Mouse (Mus musculus): ENCODE measurements at regions not wholly inside any gene's neighbourhood (a gene's known extent, or its start where the extent isn't known, plus 50 kb on each side); places are given as distances from the start of the nearest gene placed in this dataset.

DNA sequence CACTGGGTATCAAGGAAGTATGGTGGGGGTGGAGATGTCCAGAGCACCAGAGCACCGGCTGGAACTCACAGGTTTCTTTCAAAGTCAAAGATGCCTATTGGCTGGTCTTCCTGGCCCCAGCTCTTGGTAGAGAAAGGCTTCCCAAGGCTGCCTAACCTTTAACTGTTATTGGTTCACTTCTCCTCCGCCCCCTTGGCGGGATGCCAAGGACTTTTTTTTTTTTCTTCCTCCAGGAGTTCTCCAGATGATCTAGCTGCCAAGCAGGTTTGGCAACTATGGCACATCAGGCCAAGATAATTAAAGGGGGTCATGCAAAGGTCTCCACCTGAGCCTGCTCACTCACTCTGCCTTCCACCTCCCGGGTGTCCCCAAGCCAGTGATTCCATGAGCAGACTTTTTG lies 67.5 kb downstream of the Sc5d start:
- peak; percentile 93 for DNase-seq (ENCODE audit: low read depth, low spot score)

DNA sequence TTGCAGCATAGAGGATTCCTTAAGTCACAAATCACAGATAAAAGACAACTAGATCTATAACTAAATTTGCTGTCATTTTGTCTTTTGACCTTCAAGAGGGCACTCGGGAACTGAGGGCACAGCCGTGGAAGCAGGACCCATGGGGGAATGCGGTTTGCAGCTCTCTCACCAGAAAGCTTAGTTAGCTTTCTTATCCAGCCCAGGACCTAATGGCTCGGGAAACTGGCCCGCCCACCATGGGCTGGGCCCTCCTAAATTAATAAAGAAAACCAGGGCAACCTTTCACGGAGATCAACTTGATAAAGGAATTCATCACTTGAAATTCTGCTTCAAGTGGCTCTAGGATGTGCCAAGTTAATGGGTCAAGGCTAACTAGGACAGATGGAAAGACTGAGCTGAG lies 67.9 kb downstream of the Sc5d start:
- no peak for DNase-seq (ENCODE audit: low read depth, low spot score)

DNA sequence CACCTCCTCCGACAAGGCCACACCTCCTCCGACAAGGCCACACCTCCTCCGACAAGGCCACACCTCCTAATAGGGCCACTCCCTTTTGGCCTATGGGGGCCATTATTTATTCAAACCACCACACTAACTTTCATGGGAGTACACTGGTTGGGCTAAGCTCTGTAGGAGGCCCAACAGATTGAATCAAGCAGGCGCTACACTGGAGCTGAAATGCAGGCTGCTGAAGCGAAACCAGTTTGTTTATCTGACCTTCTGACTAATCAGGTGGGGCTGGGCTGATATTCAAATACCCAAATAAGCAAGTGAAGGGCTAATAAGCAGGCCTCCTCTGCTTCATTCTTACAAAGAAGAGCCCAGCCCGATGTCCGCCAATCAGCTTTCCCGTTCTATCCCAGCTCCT lies 68.4 kb downstream of the Sc5d start:
- DNase-seq (ENCODE audit: low read depth, low spot score) = peak; percentile 83

DNA sequence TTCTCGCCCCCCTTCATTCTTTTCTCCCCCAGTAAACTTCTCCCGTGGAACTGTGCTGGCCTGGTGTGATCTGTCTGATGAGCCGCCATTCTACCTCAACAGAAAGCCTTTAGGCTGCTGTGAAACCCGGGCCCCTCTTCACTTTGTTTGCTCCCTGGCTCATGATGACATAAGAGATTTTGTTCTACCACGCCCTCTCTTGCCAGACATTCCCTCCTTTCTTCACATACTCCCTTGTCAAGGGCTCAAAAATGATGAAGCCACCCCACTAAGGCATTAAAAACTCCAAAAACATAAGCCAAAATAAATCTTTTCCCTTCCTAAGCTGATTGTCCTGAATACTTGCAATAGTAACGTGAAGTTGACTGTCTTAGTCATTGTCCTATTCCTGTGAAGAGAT lies 69.1 kb downstream of the Sc5d start:
- peak; percentile 29 for DNase-seq (ENCODE audit: low read depth, low spot score)

DNA sequence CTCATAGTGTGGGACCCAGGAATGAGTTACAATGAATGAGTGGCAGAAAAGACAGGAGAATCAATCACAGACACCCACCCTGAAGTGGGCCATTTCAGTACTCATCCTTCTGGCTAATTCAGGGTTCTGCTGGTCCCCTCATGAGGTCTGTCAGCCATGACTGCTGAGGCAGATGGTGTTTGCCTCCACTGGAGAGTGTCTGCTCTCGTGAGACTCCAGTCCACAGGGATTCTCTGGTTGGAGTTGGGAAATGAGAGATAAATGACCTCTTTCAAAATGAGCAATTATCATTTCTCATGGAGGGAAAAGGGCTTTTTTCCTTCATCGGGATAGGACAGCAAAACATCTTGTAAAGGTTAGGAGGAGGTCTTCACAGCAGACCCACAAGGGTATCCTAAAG lies 69.9 kb downstream of the Sc5d start:
- no peak for DNase-seq (ENCODE audit: low read depth, low spot score)

DNA sequence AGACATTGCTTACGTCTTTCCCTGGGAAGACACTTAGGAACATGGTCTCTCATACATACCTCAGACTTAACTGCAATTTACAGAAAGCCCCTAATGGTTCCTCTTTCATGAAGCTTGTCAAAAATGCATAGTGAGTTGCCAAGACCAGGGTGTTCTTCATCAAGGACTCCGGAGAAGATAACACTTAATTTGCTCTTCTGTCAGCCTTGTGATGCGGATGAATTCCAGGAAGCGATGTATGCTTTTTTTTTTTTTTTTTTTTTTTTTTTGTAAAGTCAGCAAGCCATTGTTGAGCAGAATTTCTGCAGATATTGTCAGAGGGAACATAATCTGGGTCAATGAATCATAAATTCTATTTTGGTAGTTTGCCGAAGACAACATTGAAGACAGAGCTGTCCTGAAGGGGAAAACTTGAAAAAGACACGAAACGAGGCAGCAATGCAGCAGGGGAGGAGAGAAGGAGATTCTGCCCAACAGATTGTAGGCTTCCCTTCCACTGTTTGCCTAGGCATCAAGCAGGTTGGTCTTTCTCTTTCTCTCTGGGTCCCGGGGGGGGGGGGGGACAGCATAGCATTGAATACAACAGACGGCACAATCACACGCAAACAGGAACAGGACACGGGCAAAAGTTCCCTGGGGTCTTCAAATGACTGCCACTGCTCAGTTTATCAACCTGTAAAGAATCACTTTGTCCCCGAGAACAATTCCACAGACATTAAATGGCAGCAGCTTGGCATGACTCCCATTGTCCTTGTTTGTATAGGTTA lies 69.1 kb upstream of the Sorl1 start:
- no peak for DNase-seq (ENCODE audit: low read depth, low spot score)

DNA sequence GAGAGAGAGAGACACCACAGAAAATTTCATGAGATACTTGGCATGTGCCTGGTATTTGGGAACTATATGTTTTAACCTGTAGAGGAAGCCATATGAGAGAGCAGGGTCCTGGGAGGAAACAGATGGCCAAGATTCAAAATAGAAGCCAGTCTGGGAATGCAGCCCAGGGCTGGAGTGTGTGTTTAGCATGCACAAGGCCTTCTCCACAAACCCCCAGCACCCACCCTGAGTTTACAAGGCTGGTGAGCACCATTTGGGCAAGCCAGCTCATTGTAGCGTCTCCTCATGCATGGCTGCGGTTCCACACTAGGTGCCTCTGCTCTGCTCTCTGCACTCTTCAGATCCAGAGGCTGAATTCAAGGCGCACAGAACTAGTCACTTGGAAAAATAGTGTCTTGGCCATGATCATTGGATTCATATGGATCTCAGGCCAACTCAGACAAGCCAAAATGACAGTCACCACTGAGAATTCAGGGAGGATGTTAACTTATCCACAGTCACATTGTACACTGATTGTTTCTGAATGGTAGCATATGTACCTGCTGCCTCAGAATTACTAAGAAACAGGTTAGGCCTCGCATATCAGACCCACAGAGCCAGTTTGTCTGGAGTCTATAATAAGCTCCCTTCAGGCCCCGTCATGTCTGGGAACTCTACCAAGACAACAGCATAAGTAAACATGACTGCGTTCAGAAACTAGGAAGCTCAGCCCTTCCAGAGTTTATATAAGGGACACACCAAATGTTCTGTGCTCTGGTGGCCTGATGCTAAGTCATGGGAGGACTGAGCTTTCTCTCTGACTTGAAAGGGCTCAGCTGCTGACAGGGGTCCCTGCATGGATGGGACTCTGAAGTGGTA lies 63.5 kb upstream of the Sorl1 start:
- no peak for DNase-seq (ENCODE audit: low read depth, low spot score)

DNA sequence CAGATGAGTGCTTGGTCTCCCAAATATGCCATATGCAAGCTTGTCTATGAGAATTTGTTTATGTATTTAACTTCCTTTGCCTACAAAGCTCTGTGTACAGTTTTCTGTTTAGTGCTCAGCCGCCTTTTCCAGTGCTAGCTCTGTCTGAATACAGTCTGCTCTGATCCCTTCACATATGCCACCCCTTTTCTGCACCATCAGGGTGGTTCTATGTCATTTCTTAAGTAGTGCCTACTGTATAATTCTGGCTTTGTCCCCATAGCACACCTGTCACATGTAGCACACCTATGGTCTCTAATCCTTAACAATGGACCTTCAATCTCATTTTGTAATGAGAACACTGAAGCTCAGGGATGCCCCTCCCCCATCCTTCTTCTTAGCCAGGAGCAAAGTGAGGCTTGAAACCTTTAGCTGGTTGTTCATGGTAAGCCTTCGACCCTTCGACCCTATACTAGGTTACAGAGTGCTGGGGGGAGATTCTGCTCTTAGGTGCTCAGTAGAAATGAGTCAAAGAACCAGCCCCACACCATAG lies 60.1 kb upstream of the Sorl1 start:
- no peak for DNase-seq (ENCODE audit: low read depth, low spot score)

DNA sequence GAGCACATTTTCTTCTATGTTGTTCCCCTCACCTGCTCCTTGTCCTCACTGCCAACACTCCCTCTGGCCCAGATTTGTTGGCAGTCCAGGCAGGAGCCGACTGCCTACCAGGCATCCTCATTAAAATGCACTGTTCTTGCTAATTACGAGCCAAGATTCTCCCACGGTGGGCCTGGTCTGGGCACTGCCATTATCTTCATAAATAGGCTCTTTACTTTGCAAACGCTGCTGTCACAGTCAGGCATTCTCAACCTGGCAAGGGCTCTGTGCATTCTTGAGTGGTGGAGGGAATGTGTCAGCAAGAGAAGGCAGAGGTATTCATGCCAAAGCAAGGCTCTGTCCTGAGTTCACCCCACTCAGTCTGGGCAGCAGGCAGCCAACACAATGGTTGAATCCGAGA lies 59.4 kb upstream of the Sorl1 start:
- DNase-seq (ENCODE audit: low read depth, low spot score) = no peak

DNA sequence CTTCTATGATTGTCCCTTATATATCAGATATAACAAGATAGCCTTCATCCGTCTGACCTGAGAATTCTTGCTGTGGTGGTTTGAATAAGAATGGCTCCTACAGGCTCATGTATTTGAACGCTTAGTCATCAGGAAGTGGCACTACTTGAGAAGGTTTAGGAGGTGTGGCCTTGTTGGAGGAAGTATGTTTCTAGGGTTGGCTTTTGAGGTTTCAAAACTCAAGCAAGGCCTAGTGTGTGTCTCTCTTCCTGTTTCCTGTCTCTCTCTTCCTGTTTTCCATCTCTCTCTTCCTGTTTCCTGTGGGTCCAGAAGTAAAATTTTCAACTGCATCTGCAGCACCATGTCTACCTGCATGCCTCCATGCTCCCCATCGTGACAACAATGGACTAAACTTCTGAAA lies 58.3 kb upstream of the Sorl1 start:
- DNase-seq (ENCODE audit: low read depth, low spot score) = no peak

DNA sequence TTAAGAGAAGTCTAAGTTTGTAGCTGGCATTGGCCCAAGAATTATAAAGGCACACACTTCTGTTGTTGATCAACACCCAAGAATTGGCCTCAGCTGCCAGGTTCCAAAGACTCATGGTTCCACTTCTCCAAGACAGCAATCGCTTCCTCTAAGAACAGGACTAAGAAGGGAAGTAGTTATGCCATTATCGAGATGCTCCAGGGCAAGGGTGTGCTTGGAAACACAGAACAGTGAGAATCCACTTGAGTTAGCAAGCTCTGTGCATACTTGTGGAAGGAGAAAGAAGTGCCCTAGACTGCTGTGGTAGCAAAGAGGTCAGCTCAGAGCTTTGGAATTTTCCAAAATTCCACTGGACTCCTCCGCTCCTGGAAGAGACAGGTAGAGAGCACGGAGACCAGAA lies 56.1 kb upstream of the Sorl1 start:
- DNase-seq (ENCODE audit: low read depth, low spot score) = no peak

DNA sequence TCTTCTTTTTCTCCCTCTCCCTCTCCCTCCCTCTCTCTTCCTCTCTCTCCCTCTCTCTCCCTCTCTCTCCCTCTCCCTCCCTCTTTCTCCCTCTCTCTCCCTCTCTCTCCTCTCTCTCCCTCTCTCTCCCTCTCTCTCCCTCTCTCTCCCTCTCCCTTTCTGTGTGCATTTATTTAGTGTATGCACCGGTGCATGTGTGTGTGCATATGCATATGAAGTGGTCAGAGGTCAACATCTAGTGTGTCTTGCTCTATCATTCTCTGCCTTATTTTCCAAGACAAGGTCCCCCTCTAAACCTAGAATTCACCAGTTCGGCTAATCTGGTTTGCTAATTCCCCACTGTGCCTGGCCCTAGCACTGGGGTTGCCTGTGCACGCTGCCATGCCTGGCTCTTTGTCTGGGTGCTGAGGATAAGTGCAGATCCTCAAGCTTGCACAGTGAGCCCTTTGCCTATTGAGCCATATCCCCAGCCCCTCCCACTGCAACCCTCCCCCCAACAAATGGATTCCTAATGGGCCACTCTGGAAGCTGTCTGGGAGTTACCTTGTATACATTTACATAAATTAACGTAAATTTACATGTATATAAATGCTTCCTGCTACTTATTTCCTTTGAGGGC lies 54.8 kb upstream of the Sorl1 start:
- DNase-seq (ENCODE audit: low read depth, low spot score) = peak; percentile 92

DNA sequence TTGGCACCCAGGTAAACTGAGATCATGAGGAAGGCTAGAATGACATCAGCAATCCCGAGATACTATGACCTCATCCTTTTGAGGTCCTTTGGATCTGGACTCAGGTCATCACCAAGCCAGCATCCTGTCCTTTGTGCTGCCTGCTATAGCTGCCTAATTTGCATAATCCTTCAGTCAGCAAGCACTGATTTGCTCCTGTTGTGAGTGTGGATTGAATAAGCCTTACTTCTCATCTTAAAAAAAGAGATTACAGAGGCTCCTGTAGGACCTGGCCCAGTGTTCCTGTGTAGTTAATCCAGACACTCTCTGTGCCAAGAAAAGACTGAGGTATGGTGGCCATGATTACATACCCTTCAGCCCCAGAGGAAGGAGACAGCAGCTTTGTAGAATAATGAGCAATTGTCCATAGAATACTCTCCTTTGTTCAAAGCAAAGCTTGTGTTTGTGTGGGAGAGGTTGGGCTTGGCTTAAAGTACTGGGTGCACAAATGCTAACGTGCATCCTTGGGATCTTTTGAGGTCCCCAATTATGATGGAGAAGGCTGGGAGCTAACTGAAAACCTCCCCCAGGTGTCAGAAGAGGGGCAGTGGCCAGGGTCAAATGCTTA lies 50.4 kb upstream of the Sorl1 start:
- peak; percentile 57 for DNase-seq (ENCODE audit: low read depth, low spot score)
